9 mouse cellular contexts compared by ENCODE assay signal in the genomic region with DNA sequence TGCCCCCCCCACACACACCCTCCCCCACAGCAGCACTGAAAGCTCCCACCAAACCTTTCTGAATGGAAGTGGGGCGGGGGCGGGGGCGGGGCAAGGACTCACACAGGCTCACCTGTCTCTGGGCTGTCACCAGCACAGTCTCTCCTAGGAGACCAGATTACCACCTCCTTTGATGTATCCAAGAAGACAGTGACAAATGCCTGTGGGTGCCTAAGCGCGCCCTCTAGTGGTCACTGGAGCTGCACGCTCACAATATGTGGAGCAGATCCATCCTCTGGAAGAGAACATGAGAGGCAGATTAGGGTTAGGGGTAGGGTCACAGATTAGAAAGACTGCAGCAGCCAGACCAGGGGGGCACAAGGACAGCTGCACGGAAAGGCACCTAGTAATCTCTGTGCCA. TPM values are rescaled to one million over a fixed set of nuclear protein-coding genes. Genes with fewer than 3 reads are reported as not detected.
DNase-seq lines count a peak whose midpoint lies in the region; ATAC-seq and TF ChIP-seq lines count a peak whose summit lies in the region.
"Had no signal": no experiment of that assay in that cellular context is flagged by ENCODE, and none has a peak within 500 bp of the region (broad histone marks: within the 10 kb centered on the region; RNA-seq: fewer than 3 reads in every experiment).

No protein-coding gene starts in this region.

- H3K27ac ChIP-seq in bone marrow macrophage, adult 2 months (ENCODE audit: insufficient read depth, low read depth, low read length), result no peak overlapping the region
- no peak overlapping the region for H3K27ac ChIP-seq in heart, embryonic 12.5 days (ENCODE audit: poor library complexity, severe bottlenecking)
- no peak overlapping the region for H3K27ac ChIP-seq in liver, embryonic 14.5 days
- no peak overlapping the region for H3K27ac ChIP-seq in neural tube, embryonic 13.5 days (replicated peaks)

- no peak for TF ChIP-seq POLR2A in bone marrow macrophage, adult 2 months (IDR thresholded peaks at IDR 0.05; ENCODE audit: borderline replicate concordance, low read depth, low read length)

- ATAC-seq in erythroblast, adult 5-6 weeks (replicated peaks; ENCODE audit: low FRiP score, poor library complexity, severe bottlenecking), result peak; percentile 67
- ATAC-seq in heart, embryonic 12.5 days (ENCODE audit: insufficient number of reproducible peaks, low FRiP score), result peak; percentile 22; the same call in 1 of the 2 replicates
- ATAC-seq in liver, embryonic 14.5 days (ENCODE audit: insufficient read depth), result peak; percentile 50
- ATAC-seq in neural tube, embryonic 13.5 days (ENCODE audit: low read depth), result peak; percentile 66; the same call in 1 of the 2 replicates

- WGBS in heart, embryonic 12.5 days, result 6% methylated on average over 7 of the region's 7 CpGs
- 1% methylated on average over 7 of the region's 7 CpGs for WGBS in liver, embryonic 14.5 days (ENCODE audit: insufficient replicate concordance)
- 6% methylated on average over 7 of the region's 7 CpGs for WGBS in neural tube, embryonic 13.5 days

- H3K4me2 ChIP-seq in heart, embryonic 12.5 days, result no peak overlapping the region
- no peak overlapping the region for H3K4me2 ChIP-seq in liver, embryonic 14.5 days (ENCODE audit: low read depth)
- H3K4me2 ChIP-seq in neural tube, embryonic 13.5 days, result no peak overlapping the region

- no peak overlapping the region for H3K4me3 ChIP-seq in bone marrow macrophage, adult 2 months (ENCODE audit: insufficient read depth, low read length)
- no peak overlapping the region for H3K4me3 ChIP-seq in heart, embryonic 12.5 days
- no peak overlapping the region for H3K4me3 ChIP-seq in liver, embryonic 14.5 days (ENCODE audit: insufficient read depth in 1 of 2, low read depth in 2 of 2, low read length in 2 of 2)
- H3K4me3 ChIP-seq in neural tube, embryonic 13.5 days, result no peak overlapping the region
- H3K4me3 ChIP-seq: erythroblast, embryonic 14.5 days had no signal

- H3K9me3 ChIP-seq in heart, embryonic 12.5 days (replicated peaks), result no peaks in the 10 kb centered on the region
- no peaks in the 10 kb centered on the region for H3K9me3 ChIP-seq in liver, embryonic 14.5 days (ENCODE audit: control insufficient read depth, low read length)
- H3K9me3 ChIP-seq in neural tube, embryonic 13.5 days, result peaks cover 4% of the 10 kb centered on the region; the same call in 1 of the 2 replicates

- H3K4me1 ChIP-seq in bone marrow macrophage, adult 2 months (ENCODE audit: control insufficient read depth, insufficient read depth, low read length), result no peaks in the 10 kb centered on the region
- no peaks in the 10 kb centered on the region for H3K4me1 ChIP-seq in heart, embryonic 12.5 days (replicated peaks)
- H3K4me1 ChIP-seq in liver, embryonic 14.5 days (replicated peaks; ENCODE audit: control insufficient read depth in 2 of 2, insufficient read depth in 2 of 2, low read length in 1 of 2), result peaks cover 0 to 10% of the 10 kb centered on the region in 2 experiments; a peak in 3 of 4 replicates
- H3K4me1 ChIP-seq in neural tube, embryonic 13.5 days (replicated peaks), result no peaks in the 10 kb centered on the region

- no peaks in the 10 kb centered on the region; the same call in 1 of the 2 replicates for H3K27me3 ChIP-seq in heart, embryonic 12.5 days (replicated peaks)
- no peaks in the 10 kb centered on the region for H3K27me3 ChIP-seq in liver, embryonic 14.5 days (ENCODE audit: control insufficient read depth, insufficient read depth, low read length)
- H3K27me3 ChIP-seq in neural tube, embryonic 13.5 days, result no peaks in the 10 kb centered on the region

- TF ChIP-seq CTCF in bone marrow macrophage, adult 2 months (IDR thresholded peaks at IDR 0.05; ENCODE audit: low read depth, low read length), result peak; percentile 86
- peak; percentile 97 for TF ChIP-seq CTCF in liver, embryonic 14.5 days (IDR thresholded peaks at IDR 0.05; ENCODE audit: low read depth)

- DNase-seq in CD8-positive naive resting alpha-beta T cell, adult 2 months (ENCODE audit: low read depth in 2 of 2, low spot score in 2 of 2), result peak; percentile 77 to 82
- DNase-seq in kidney, postnatal 14 days, result peak; percentile 76
- DNase-seq in liver, embryonic 14.5 days (ENCODE audit: low read depth in 3 of 3, low spot score in 3 of 3), result peak; percentile 51 to 57 (median 57)
- DNase-seq in testis, postnatal 10 days (ENCODE audit: low spot score), result peak; percentile 88

- no peak for TF ChIP-seq EP300 in liver, embryonic 14.5 days (IDR thresholded peaks at IDR 0.05; ENCODE audit: low read depth)

- no peak overlapping the region for H3K9ac ChIP-seq in heart, embryonic 12.5 days
- no peak overlapping the region for H3K9ac ChIP-seq in liver, embryonic 14.5 days (replicated peaks)
- no peak overlapping the region for H3K9ac ChIP-seq in neural tube, embryonic 13.5 days

- H3K36me3 ChIP-seq in heart, embryonic 12.5 days, result no peaks in the 10 kb centered on the region
- H3K36me3 ChIP-seq in liver, embryonic 14.5 days (replicated peaks; ENCODE audit: control insufficient read depth, insufficient read depth, low read depth), result no peaks in the 10 kb centered on the region
- H3K36me3 ChIP-seq in neural tube, embryonic 13.5 days, result peaks cover 12% of the 10 kb centered on the region

RNA-seq across cellular contexts. Expression of a gene that starts 10.0 kb away (rescaled TPM):
- not detected in 2 replicates for polyA plus RNA-seq in bone marrow macrophage, adult 2 months (2012; ENCODE audit: insufficient read depth, insufficient read length, missing spikeins)
- total RNA-seq in erythroblast, adult 5-6 weeks (2015; ENCODE audit: low replicate concordance), result not detected in 2 replicates
- total RNA-seq in erythroblast, adult 5-6 weeks (2017; ENCODE audit: low replicate concordance), result not detected in 2 replicates
- polyA plus RNA-seq in heart, embryonic 12.5 days (2016; fragmentation: Nextera tagmentation; extraction: Ambion mirVana), result not detected in 2 replicates
- polyA plus RNA-seq in liver, embryonic 14.5 days (2012; rRNA removed), result 10.1 and 16.8 TPM in 2 replicates
- 27.4 and 27.6 TPM in 2 replicates for polyA plus RNA-seq in liver, embryonic 14.5 days (2014; fragmentation: Nextera tagmentation; extraction: Ambion mirVana)
- polyA plus RNA-seq in neural tube, embryonic 13.5 days (2015; fragmentation: Nextera tagmentation; extraction: Ambion mirVana), result 2.8 and 3.0 TPM in 2 replicates
- polyA plus RNA-seq: erythroblast, embryonic 14.5 days had no signal

RNA-seq across cellular contexts. Expression of a gene that starts 24.7 kb away (rescaled TPM):
- polyA plus RNA-seq in bone marrow macrophage, adult 2 months (2012; ENCODE audit: insufficient read depth, insufficient read length, missing spikeins), result not detected in 2 replicates
- not detected in 2 replicates for total RNA-seq in erythroblast, adult 5-6 weeks (2015; ENCODE audit: low replicate concordance)
- not detected in 2 replicates for total RNA-seq in erythroblast, adult 5-6 weeks (2017; ENCODE audit: low replicate concordance)
- not detected in 2 replicates for polyA plus RNA-seq in heart, embryonic 12.5 days (2016; fragmentation: Nextera tagmentation; extraction: Ambion mirVana)
- polyA plus RNA-seq in liver, embryonic 14.5 days (2012; rRNA removed), result not detected in 2 replicates
- not detected in 2 replicates for polyA plus RNA-seq in liver, embryonic 14.5 days (2014; fragmentation: Nextera tagmentation; extraction: Ambion mirVana)
- polyA plus RNA-seq in neural tube, embryonic 13.5 days (2015; fragmentation: Nextera tagmentation; extraction: Ambion mirVana), result not detected in 2 replicates
- polyA plus RNA-seq: erythroblast, embryonic 14.5 days had no signal

RNA-seq across cellular contexts. Expression of a gene that starts 45.6 kb away (rescaled TPM):
- polyA plus RNA-seq in bone marrow macrophage, adult 2 months (2012; ENCODE audit: insufficient read depth, insufficient read length, missing spikeins), result not detected in 2 replicates
- not detected in 2 replicates for total RNA-seq in erythroblast, adult 5-6 weeks (2015; ENCODE audit: low replicate concordance)
- not detected in 2 replicates for total RNA-seq in erythroblast, adult 5-6 weeks (2017; ENCODE audit: low replicate concordance)
- not detected in 2 replicates for polyA plus RNA-seq in heart, embryonic 12.5 days (2016; fragmentation: Nextera tagmentation; extraction: Ambion mirVana)
- polyA plus RNA-seq in liver, embryonic 14.5 days (2012; rRNA removed), result not detected in 2 replicates
- not detected in 2 replicates for polyA plus RNA-seq in liver, embryonic 14.5 days (2014; fragmentation: Nextera tagmentation; extraction: Ambion mirVana)
- not detected in 2 replicates for polyA plus RNA-seq in neural tube, embryonic 13.5 days (2015; fragmentation: Nextera tagmentation; extraction: Ambion mirVana)
- polyA plus RNA-seq: erythroblast, embryonic 14.5 days had no signal
